Mouse (Mus musculus): Measurements from ENCODE around the gene Stk26.

Gene Stk26

DNA sequence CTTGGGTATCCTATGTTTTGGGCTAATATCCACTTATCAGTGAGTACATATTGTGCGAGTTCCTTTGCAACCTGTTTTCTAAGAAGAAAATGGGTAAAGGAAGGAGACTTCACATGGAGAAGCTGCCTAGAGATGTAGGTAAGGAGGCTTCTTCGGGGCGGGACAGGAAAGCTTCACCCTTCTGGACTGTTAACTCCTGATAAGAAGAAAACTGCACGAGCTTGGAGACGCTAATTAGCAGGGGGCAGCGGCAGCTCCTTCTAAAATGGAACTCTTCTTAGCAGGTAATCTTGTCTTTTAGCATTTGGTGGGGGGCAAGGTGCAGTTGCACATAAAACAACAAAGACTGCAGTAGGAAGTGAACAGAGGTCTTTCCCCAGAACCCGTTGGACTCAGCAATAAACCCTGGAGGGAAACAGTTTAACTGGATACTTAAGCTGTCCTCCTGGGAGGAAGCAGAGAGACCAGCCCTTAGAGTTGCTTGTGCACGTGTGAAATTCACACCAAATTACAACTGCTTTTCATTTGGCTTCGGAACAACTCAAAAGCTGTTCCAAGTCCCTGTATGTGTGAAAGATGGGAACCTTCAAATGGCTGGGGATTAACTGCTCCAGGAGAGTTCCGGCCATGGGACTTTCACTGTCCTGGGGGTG, 86.2 kb downstream of the Stk26 start:
- DNase-seq (ENCODE audit: low spot score): no peak

- no peak for DNase-seq (ENCODE audit: low spot score)
Observed at GRCm38 (mm10) chrX:50930309-50930708, 89.5 kb downstream of the Stk26 start.

GRCm38 (mm10) chrX:50937117-50937516, 96.3 kb downstream of the Stk26 start:
- DNase-seq (ENCODE audit: low spot score): no peak

DNA sequence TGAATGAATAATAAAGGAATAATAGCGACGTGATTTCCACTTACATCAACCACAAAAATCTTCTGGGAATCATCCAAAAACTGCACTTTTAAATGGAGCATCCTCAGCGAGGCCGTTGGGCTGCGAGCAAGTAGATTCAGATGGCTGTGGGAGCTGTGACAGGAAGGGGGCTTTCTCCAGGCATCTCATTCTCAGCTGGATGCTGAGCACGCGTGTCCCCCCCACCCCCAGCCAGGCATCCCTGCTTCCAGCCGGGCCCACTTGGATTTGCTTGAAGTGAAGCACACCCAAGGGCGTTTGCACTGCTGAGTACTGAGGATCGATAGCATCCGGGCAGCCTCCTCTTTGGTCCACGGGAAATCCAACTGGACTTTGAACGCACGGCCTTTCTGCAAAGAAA, 101.8 kb downstream of the Stk26 start, which contains the start of gene Frmd7:
Gene Frmd7 (minus strand): TSS at position 101 of the 400 bp plus-strand sequence.
- no peak for DNase-seq (ENCODE audit: low spot score)
